Mouse (Mus musculus) embryo, embryonic 11.5 days (tissue): ENCODE results near the gene Ttc37.

Source experiments
- DNase-seq: peaks from one replicate; pipeline ENCODE4 v3.0.0-alpha.2; 2012; ENCODE audit warnings: low read depth, low spot score

Gene Ttc37

GRCm38 (mm10) chr13:76157508-76157907 is 59.0 kb downstream of the Ttc37 start:
- no peak for DNase-seq

DNA sequence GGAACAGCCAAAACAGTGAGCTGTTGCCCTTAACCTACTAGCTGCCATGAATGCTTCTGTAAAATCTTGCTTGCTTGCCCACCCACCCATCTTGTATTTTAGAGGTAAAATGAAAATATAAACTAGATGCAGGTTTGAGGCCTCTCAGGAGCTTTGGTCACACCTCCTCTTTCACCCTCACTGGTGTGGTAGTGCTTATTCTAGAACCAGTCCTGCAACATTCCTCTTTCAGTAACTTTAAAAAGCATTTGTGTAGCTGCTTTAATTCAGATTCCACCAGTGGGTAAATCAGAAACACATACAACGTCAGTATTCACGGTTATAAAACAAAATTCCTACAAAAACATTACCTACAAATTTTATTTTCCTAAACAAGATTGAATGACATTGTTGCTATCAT is 62.1 kb downstream of the Ttc37 start:
- no peak for DNase-seq

DNA sequence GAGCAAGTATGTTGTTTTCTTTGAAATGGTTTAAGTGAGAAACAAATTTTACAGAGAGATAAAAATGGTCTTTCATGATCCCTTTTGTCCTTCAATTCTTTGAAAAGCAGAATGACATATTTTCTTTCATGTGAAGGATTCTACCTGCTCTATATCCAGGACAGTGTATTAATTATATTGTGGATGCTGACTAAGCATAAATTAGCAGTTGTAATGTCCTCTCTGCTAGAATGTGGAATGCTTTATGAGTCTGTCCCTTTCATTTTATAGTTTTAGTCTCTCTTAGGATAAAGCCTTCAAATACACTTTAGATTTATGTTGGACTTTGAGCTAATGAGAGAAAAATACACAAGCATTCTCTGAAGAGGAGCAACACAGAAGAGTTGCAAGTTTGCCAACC is 75.8 kb downstream of the Ttc37 start:
- DNase-seq = no peak

- no peak for DNase-seq
Measured at GRCm38 (mm10) chr13:76178700-76179099, 80.2 kb downstream of the Ttc37 start.

GRCm38 (mm10) chr13:76187651-76188050 is 89.1 kb downstream of the Ttc37 start:
- DNase-seq = no peak

DNA sequence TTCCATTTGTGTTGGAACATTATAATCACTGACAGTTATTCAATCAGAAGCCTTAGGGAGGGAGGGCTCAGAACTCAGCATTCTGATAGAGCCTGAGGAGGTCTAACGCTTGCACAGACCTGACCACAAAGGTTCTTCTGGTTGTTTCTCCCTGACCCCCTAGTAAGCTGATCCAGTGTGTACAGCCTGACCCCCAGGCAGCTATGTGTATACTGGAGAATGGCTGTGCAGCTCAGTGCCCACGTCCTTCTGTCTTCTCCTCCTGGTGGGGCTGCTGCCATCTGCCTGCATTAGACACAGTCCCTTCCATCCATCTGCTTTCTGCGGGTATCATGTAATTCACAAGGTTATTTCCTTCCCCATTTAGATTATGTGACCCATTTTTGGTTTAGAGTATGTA is 90.7 kb downstream of the Ttc37 start:
- DNase-seq = no peak

DNA sequence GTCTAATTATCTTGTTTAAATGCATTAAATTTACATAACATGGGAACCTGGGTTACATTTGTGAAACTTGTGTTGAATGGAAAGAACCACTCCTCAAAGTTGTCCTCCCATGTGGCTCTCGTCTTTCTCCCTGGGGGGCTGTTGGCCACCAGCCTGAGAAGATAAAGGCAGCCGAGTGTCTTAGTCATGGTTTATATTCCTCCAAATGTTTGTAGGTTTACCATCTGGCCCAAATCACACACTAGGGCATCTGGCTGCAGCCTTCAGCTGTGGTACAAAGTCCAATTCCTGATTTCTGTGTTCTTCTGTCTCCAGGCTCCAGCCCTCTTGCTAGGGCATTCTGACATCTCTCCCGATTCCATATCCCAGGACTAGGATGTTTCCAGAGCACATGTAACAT is 91.7 kb downstream of the Ttc37 start:
- DNase-seq = no peak

DNA sequence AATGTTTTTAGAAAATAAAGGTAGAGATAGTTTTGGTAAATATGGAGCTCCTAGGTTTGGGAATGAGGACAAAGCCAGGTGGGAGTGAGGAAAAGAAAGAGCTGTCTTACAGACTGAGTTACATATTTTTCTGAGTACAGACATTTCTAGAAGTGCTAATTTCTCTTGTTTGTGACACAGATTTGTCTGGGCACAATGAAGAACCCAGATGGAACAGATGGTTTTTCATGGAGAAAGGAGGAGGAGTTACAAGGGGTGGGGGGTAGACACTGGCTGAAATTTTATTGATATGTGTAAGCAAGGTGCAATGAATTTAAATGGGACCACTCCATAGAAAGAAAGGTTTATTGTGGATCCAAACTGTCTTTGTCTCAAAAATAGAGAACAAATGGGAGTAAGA is 96.4 kb downstream of the Ttc37 start:
- no peak for DNase-seq

GRCm38 (mm10) chr13:76195431-76196138 is 97.1 kb downstream of the Ttc37 start:
- DNase-seq = no peak

DNA sequence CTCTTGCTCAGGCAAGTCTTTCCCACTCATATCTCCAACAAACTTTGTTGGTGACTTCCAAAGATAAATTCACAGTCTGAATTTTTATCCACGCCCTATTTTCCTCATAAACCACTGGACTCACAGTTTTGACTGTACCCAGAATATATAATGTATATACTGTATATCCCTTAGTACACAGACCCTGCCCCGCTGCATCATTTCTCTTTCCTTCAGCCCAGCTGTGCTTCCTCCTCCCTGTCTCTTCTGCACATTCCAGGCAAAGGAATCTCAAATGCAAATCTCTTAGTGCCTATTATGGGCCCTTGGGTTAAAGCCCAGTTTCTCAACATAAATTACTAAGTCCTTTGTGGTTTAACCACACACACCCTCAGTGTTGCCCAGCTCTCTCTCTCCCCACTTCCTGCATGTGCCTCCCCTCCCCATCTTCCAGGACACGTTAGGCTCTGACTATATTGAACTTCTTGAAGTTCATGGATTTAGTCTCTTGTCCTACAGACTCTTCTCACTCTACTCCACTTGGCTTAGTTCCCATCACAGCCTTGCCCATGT is 98.8 kb downstream of the Ttc37 start:
- no peak for DNase-seq

DNA sequence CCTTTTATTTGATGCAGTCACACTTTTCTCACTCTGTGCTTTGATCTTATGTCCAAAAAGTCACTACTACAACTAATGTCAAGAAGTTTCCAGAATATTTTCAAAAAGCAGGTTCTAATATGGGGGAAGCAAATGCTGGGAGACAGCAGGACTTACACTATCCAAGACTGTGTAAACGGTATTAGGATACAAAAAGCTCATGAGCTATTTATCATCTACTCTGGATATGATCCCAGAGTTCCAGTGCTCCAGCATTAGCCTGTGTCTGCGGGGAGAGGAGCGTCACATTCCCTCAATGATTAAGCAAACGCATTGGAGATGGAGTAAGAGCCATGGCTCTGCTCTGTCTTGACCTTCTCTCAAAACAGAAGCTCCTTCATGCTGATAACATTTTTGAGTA is 101.4 kb downstream of the Ttc37 start:
- no peak for DNase-seq

- no peak for DNase-seq
Measured at GRCm38 (mm10) chr13:76214928-76215327, 116.4 kb downstream of the Ttc37 start.

DNA sequence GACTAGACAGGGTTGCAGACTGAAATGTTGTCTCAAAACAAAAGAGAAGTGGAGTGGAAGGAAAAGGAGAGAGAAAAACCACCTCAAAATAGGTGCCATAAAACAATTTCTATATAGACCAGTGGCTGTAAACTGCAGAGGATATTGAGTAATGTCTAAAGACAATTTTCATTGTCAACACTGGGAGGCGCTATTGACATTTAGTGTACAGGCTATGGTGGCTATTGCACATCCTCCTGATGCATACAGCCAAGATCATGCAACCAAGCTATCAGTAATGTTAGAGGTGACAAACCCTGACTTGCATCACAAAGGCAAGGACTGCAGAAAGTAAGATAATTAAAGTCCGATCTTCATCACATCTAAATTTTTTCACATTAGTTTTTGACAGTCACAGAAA is 116.9 kb downstream of the Ttc37 start:
- DNase-seq = no peak
